Mouse (Mus musculus) cerebellum, postnatal 14 days (tissue): ENCODE results near the gene Fam111a.
"Not testable (repeated sequence)": the region's sequence is repeated elsewhere in the genome, so short reads cannot be mapped to it uniquely, and the experiment has no call there.

ENCODE experiments used
- DNase-seq, 2 experiments: peaks; one replicate each; pipeline ENCODE4 v3.0.0; 2021; ENCODE audit warnings: mixed read lengths in 2 of 2

Gene Fam111a

DNA sequence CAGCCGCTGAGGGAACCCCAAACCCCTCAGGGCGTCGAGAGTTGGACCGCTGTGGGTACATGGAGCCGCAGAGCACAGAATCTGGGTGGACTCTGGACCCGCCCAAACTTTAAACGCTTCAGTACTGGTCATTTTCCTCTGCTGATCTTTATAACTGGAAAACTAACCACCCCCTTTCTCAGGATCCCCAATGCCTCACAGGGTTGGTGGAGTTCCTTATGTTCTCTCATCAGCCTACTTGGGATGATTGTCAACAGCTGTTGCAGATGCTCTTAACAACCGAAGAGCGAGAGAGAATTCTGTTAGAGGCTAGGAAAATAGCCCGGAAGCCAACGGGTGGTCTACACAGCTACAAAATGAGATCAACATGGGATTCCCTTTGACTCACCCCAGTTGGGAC, at the start of gene Fam111a:
Gene Fam111a (plus strand): TSS at position 301 of the 400 bp plus-strand sequence.
- not testable (repeated sequence) for DNase-seq

- no peak for DNase-seq
Observed at GRCm38 (mm10) chr19:12496241-12496640, 49.3 kb upstream of the Fam111a start.

GRCm38 (mm10) chr19:12497909-12498308, 47.6 kb upstream of the Fam111a start:
- DNase-seq = no peak

GRCm38 (mm10) chr19:12498321-12498720, 47.2 kb upstream of the Fam111a start:
- DNase-seq = no peak

DNA sequence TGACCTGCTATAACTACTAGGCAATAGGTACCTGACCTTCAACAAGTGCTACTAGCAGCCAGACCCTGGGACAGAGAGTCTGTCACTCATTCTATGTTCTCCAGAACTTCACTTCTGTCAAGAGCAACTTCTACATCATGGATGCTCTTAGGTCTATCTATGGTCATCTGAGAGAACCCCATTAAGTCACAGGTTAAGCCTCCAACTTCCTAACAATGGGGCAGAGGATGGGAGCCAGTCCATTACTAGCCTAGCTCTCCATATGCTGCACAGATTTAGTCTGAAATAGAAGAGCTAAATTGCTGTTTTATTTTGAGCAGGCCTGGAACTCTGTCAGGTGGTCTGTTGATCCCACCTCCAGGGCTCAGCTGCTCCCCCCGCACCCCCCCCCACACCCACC, 46.6 kb upstream of the Fam111a start:
- no peak for DNase-seq

DNA sequence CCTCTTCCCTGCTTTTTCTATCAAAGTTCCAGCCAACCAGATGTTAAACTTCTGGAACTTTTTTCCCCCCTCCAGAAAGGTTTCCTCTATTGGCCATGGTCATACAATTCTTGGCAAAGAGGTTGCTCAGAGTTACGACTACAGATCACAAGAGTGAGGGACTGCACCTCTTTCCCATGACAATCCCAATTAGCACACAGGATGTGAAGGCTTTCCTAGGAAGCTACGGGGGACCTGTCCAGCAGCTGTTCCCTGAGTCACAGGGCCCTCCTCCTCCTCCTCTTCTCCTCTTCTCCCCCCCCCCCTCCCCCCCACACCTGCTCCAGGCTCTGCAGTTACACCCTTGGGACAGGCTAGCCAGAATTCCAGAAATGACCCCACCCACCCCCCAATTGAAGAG, 46.1 kb upstream of the Fam111a start:
- no peak for DNase-seq

- peak in 1 of 2 experiments; percentile 38 for DNase-seq
Observed at GRCm38 (mm10) chr19:12500124-12500523, 45.4 kb upstream of the Fam111a start.

DNA sequence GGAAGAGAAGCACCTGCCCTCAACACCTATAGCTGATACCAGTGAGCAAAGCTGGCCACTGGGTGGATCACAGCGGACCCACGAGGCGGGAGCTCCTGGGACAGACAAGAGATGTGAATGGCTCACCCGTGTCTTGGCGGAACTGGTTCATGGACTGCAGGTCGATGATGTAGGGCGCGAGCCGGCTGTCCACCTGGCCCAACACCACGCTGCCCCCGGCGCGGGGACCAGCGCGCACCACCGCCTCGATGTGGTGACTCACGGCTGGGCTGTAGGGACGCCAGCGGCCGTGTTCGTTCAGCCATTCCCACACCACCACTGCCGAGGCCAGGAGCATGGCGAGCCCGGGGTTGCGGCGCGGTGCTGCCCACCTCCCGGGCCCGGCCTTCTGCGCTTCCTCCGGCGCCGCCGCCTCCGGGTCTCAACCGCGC, 44.6 kb upstream of the Fam111a start:
- peak; percentile 60 to 62 for DNase-seq

GRCm38 (mm10) chr19:12501370-12502347, 43.9 kb upstream of the Fam111a start, which contains the start of gene Dtx4:
Gene Dtx4 (minus strand): TSS chr19:12501454.
- peak; percentile 95 to 97 for DNase-seq

DNA sequence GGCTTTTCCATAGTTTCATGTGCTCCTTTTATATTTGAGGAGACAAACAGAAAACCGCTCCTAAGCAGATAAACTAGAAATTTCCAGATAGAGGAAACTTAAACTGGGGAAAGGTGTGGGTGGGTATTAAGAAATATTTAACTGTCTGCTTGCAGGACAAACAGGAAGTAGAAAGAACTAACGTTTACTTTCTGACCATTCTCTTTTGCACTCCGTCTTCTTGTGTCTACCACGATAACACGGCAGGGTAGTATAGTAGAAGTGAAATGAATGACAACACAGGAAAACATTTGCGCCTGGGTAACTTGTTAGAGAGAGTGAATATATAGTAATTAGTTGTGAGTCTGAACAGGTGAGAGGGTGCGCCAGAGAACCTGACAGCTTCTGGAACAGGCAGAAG, 42.8 kb upstream of the Fam111a start:
- no peak for DNase-seq

- DNase-seq = no peak
Observed at GRCm38 (mm10) chr19:12514621-12515020, 30.9 kb upstream of the Fam111a start.

DNA sequence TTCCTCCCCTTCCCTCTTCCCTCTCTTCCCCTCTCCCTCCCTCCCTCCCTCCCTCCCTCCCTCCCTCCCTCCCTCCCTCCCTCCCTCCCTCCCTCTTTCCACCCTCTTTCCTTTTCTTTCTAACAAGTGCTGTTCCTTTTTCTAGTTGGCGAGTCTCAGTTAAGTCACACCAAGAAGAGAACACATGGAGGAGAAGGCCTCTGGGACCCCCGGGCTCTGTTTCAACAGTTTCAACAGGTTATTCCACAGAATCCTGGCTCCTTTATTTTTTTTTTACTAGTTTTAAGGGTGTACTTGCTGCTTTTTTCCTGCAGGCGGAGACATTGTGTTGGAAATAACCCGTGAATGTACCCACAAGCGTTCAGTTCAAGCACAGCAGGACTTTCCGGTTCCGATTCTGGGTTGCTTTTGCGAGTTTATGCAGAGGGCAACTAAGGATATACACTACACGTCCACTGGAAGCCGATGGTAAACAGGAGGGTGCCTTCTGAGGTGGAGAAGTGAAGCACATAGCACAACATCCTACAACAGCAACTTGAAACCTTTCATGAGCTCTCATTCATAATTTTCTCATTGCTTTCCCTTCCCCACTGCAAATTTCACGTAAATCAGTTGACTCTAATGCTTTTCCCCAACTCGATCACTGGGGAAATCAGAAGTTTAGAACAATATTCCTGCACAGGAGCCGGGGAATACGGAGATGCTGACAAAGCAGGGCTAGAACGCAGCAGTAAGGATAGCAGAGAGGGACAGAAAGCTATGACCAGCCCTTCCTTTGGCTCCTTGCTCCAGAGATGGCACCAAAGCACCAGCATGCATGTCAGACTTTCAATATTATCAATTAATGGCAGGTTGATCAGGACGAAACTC, 27.6 kb upstream of the Fam111a start:
- DNase-seq = peak; percentile 66 to 71

GRCm38 (mm10) chr19:12518541-12518890, 27.0 kb upstream of the Fam111a start:
- no peak for DNase-seq

- DNase-seq = no peak
Observed at GRCm38 (mm10) chr19:12523377-12523776, 22.2 kb upstream of the Fam111a start.

DNA sequence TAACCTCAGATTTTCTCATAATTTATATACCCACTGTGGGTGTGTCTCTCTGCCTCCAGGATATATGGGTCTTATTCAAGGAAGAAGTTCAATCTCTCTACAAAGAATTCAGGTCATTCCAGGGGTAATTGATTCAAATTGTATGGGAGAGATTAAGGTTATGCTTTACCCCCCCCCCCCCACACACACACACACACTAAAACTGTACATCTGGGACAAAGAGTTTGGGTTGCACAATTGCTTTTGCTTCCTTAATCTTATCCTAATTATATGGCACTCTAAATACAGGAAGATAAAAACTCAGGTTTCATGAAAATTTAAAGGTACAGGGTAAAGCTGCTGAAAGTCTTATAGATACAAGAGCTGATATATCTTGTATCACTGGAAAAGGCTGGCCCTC, 8.4 kb upstream of the Fam111a start:
- no peak for DNase-seq

GRCm38 (mm10) chr19:12539975-12540374, 5.6 kb upstream of the Fam111a start:
- DNase-seq = no peak

DNA sequence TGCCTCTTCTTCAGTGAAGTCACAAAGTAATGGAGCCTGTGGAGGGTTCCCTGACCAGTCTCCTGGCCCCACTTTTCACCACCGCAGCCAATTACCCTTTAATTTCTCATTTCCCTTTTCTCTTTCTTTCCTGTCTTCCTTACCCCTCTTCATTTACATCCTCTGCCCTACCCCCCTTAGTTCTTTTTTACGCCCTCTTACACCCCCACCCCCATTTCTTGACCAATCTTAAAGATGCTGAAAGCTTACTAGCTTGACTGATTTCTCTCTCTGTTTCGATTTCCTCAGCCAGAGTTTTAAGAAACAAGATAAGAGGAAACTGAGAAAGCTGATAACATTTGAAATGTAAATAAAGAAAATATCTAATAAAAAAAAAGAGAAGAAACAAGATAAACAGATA, 4.8 kb upstream of the Fam111a start:
- no peak for DNase-seq

DNA sequence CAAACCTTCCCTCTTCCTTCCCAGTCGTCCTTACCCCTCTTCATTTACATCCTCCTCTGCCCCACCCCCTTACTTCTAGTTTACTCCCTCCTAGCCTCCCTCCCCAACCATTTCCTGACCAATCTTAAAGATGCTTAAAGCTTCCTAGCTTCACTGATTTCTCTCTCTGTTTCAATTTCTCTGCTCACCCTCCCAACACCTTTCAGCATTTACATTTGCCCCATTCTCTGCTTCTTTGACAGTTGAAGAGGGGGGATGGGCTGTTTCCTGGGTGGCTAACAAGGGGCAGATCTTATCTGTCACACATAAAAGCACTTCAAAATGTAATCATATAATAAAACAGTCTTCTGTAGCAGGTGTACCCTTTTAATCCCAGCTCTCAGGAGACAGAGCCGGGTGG, 3.9 kb upstream of the Fam111a start:
- DNase-seq = no peak

GRCm38 (mm10) chr19:12549166-12549565, 3.6 kb downstream of the Fam111a start:
- peak; percentile 37 to 45 for DNase-seq

GRCm38 (mm10) chr19:12550005-12550942, 4.7 kb downstream of the Fam111a start:
- DNase-seq = no peak

- no peak for DNase-seq
Observed at GRCm38 (mm10) chr19:12556293-12556692, 10.8 kb downstream of the Fam111a start.

DNA sequence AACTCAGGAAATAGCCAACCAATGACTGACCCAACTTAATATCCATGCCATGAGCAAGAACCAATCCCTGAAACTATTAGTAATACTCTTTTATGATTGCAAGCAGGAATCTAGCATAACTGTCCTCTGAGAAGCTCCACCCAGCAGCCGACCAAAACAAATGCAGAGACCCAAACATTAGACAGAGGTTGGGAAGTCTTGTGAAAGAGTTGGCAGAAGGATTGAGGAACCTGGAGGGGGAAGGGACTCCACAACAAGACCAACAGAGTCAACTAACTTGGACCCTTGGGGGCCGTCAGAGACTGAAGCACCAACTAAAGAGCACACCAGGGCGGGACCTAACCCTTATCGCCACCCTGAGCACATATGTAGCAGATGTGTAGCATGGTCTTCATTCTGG, 12.7 kb downstream of the Fam111a start:
- no peak for DNase-seq
